Mouse (Mus musculus): Measurements from ENCODE around the gene Lamc3.

Lamc3 gene

GRCm38 (mm10) chr2:31934551-31934950 lies 47.5 kb downstream of the Lamc3 start:
- CTCF ChIA-PET = no interaction called here

- CTCF ChIA-PET = no interaction called here
Observed at GRCm38 (mm10) chr2:31935054-31935453, 48.0 kb downstream of the Lamc3 start.

- CTCF ChIA-PET = no interaction called here
Observed at GRCm38 (mm10) chr2:31938298-31938697, 51.2 kb downstream of the Lamc3 start.

GRCm38 (mm10) chr2:31943011-31943410 lies 55.9 kb downstream of the Lamc3 start:
- CTCF ChIA-PET = no interaction called here

- CTCF ChIA-PET = no interaction called here
Observed at GRCm38 (mm10) chr2:31945580-31945979, 58.5 kb downstream of the Lamc3 start.

- CTCF ChIA-PET = no interaction called here
Observed at GRCm38 (mm10) chr2:31948392-31948791, 61.3 kb downstream of the Lamc3 start.

GRCm38 (mm10) chr2:31948801-31949200 lies 61.7 kb downstream of the Lamc3 start:
- CTCF ChIA-PET = no interaction called here

- CTCF ChIA-PET = interaction anchor here (0.6 kb wide), 1 partner anchor 639 kb away, joined by 3 read pairs; no protein-coding TSS in a partner anchor
Observed at GRCm38 (mm10) chr2:31950058-31950871, 63.2 kb downstream of the Lamc3 start, which contains the start of gene Aif1l. Aif1l (plus strand) TSS chr2:31950139.

- CTCF ChIA-PET = no interaction called here
Observed at GRCm38 (mm10) chr2:31950966-31951365, 63.9 kb downstream of the Lamc3 start.

- CTCF ChIA-PET = no interaction called here
Observed at GRCm38 (mm10) chr2:31952236-31952635, 65.1 kb downstream of the Lamc3 start.

GRCm38 (mm10) chr2:31952725-31953124 lies 65.6 kb downstream of the Lamc3 start:
- CTCF ChIA-PET = no interaction called here

GRCm38 (mm10) chr2:31953687-31954086 lies 66.6 kb downstream of the Lamc3 start:
- CTCF ChIA-PET = no interaction called here

- CTCF ChIA-PET = no interaction called here
Observed at GRCm38 (mm10) chr2:31954779-31955181, 67.7 kb downstream of the Lamc3 start.

GRCm38 (mm10) chr2:31955686-31956085 lies 68.6 kb downstream of the Lamc3 start:
- CTCF ChIA-PET = interaction anchor here (0.6 kb wide), 1 partner anchor 23 kb away, joined by 10 read pairs; no protein-coding TSS in a partner anchor

- CTCF ChIA-PET = no interaction called here
Observed at GRCm38 (mm10) chr2:31957211-31957610, 70.1 kb downstream of the Lamc3 start.

- CTCF ChIA-PET = no interaction called here
Observed at GRCm38 (mm10) chr2:31960986-31961385, 73.9 kb downstream of the Lamc3 start.

GRCm38 (mm10) chr2:31961791-31962222 lies 74.7 kb downstream of the Lamc3 start:
- CTCF ChIA-PET = no interaction called here

- CTCF ChIA-PET = no interaction called here
Observed at GRCm38 (mm10) chr2:31962501-31963224, 75.6 kb downstream of the Lamc3 start.

- CTCF ChIA-PET = no interaction called here
Observed at GRCm38 (mm10) chr2:31963491-31963890, 76.4 kb downstream of the Lamc3 start.

- CTCF ChIA-PET = interaction anchor here (0.7 kb wide), 1 partner anchor 16 kb away, joined by 3 read pairs; no protein-coding TSS in a partner anchor
Observed at GRCm38 (mm10) chr2:31964191-31964590, 77.1 kb downstream of the Lamc3 start.

- CTCF ChIA-PET = interaction anchor here (0.6 to 0.7 kb wide), 3 partner anchors 26 to 933 kb away, joined by 4 to 11 read pairs (median 8); no protein-coding TSS in a partner anchor
Observed at GRCm38 (mm10) chr2:31965110-31965509, 78.0 kb downstream of the Lamc3 start.

GRCm38 (mm10) chr2:31966801-31967200 lies 79.7 kb downstream of the Lamc3 start:
- CTCF ChIA-PET = no interaction called here

- CTCF ChIA-PET = no interaction called here
Observed at GRCm38 (mm10) chr2:31972589-31972988, 85.5 kb downstream of the Lamc3 start.
